Mouse (Mus musculus) T-helper 17 cell (primary cell): ENCODE results near the gene Proser2.

Experiments used
- in situ Hi-C, 2 experiments: fragments of 300-600 bp; cut with MboI, MseI; formaldehyde crosslinking; loops; 1 replicate in 1 of 2; 2 replicates in 1 of 2; pipeline ENCODE4 v1.15.1; 2025; ENCODE audit warnings: high pct_unique_total_duplicates in 2 of 2

Proser2 gene

DNA sequence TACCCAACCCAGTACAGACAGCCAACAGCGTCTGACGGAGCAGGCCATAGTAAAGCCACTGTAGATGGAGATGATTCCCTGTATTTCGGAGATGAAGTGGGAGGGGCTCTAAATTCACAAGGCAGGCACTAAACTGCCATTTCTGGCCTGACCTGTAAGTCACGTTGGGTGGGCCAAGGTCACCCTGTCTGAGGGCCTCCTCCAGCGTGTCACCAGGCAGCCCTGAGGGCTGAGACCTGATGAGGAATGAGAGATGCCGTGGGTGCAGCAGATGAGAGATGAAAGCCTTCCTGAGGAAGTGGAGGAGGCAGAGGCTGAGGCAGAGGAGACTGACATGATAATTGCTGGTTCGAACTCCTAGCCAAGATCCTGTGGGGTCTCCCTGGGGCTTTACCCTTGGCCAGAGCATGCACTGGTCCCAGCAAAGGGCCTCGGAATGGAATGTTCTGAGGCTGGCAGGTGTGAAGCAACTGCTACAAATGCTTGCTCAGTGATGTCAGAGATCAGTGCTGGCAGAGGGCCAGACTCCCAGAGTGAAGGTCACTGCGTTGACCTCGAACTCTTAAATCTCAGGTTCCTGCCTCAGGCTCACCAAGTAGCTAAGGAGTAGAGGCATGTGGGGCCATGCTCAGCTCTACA, 55.0 kb downstream of the Proser2 start:
- in situ Hi-C loops: no loop called here

GRCm38 (mm10) chr2:6072685-6073260, 57.2 kb downstream of the Proser2 start:
- in situ Hi-C loops: no loop called here

DNA sequence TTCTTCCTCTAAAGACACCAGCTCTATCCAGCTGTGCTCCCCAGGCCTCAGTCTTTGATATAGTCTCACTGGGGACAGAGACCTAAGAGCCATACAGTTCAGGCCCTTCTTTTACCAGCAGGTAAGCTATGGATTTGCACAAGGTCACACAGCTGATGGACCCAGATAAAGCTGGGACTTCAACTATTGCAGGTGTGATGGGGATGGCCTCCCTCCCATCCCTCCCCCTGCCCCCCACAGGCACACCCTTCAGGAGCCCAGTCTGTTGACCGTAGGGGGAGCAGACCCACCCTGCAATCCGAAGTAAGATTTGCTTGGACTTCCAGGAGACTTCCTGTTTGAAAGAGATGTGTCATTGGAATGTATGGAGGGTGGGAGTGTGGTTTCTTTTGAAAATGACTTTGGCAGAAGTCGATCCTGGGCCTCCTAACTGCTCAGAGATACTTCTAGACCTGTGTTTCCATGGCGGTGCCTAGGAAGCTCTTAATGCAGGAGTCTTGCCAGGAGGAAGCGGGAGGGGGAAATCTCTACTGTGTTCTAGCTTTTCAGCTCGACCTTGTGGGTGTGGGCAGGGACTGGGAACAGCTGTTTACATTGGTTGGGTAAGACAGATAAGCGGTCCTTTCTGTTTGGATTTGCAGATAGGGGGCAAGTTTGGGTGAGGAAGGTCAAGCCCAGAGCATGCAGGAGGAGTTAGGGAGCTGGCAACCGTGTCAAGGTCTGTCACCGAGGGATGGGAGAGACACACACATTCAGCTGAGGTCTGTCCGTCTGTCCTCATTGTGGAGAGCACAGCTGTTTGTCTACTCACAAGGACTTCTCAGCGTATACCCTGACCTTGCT, 58.2 kb downstream of the Proser2 start:
- in situ Hi-C loops: no loop called here

DNA sequence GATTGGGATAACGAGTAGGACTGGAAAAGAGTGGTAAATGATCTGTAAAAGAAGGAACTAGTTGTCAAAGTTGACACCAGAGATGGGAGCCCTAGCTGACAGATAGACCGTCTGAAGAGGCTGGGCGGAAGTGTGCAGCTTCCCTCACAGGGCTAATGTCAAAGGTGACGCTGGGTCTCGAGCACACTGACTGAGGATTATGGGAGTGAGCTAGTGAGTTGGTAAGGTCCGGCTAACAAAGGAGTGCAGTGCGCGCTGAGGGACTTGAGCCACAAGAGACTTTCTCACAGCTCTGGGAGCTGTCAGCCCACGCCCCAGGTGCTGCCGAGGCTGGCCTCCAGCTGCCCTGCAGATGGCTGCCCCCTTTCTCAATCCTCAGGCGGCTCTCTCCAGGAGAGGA, 59.1 kb downstream of the Proser2 start:
- in situ Hi-C loops: no loop called here

DNA sequence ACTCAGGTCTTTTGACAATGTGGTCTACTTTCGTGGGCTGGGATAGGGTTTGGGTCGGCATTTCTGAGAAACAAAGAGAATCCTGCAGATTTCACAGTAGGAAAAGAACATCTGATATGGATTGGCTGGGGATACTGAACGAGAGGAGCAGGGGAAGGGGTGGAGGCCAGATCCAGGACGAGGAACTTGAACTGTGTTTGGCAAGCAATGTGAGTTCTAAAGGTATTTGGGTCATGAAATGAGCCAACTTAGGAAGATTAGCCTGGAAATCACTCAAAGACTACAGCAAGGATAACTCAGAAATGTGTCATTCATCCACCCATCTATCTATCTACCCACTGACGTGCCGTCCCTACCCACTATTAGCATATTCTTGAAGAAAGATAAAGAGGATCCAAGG, 62.7 kb downstream of the Proser2 start:
- in situ Hi-C loops: loop anchor here in 1 of 2 experiments (5.0 kb wide), 1 partner anchor 85 kb away; no protein-coding TSS in a partner anchor

- in situ Hi-C loops: no loop called here
These were observed 69.8 kb downstream of the Proser2 start for GRCm38 (mm10) chr2:6060071-6060804.

GRCm38 (mm10) chr2:6059291-6059690, 70.7 kb downstream of the Proser2 start:
- in situ Hi-C loops: no loop called here

DNA sequence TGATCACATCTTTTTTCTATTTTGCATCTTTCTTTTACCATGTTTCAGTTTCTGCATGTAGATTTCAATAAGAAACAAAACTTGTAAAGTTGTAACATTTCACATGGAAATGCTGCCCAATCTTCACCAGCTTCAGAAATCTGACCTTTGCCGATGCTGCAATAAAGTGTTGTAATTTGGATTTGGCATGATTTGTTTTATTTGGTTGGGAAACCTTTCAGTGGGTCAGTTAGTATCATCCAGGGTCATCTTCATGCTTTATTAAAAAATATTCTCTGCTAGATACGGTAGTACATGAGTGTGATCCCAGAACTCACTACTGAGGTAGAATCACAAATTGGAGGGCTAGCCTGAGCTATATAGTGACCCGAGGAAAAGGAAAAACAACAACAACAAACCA, 73.5 kb downstream of the Proser2 start:
- in situ Hi-C loops: no loop called here

DNA sequence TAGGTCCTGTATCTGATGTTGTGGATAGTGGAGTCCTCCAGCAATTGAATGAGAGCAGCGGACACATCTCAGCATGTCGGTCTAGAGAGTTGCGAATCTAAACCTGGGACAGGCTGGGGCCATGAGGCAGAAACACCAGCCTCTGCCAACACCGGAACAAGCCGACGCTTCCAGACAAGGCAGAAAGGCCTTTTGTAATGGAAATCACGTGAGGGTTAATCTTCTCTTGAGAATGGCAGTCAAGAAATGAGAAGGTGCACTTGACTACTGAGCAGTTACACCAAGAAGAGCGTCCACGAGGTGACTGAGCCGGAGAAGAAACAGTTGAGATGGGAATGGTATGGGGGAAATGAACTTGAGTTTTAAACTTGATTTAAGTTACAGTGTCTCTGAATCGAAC, 74.5 kb downstream of the Proser2 start:
- in situ Hi-C loops: no loop called here

- in situ Hi-C loops: no loop called here
These were observed 81.0 kb downstream of the Proser2 start for GRCm38 (mm10) chr2:6049018-6049417.

DNA sequence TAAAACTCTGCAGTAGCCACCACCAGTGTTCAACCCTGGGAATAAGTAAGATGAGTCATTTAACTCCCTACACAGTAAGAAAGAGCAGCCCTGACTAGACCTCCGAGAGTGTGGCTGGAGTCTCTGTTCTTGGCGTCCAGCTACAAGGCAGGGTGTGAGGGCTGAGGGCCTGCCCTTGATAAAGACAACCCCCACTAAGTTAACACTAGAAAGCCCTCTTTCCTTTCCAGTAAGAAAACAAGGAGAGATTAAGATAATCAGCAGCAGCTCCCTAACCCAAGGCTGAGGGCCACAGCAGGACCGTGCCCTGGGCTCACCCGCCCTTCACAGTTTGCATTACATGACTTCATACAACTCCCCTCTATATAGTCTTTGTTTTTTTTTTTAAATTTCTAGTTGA, 81.4 kb downstream of the Proser2 start:
- in situ Hi-C loops: no loop called here
